Mouse (Mus musculus) thymus, adult 2 months (tissue): ENCODE measurements at regions not wholly inside any gene's neighbourhood (a gene's known extent, or its start where the extent isn't known, plus 50 kb on each side); places are given as distances from the start of the nearest gene placed in this dataset.
"Not testable (repeated sequence)": the region's sequence is repeated elsewhere in the genome, so short reads cannot be mapped to it uniquely, and the experiment has no call there.

Source experiments
- DNase-seq: peaks from one replicate; pipeline ENCODE4 v3.0.0; 2021
- H3K27ac ChIP-seq: fragments of 200-500 bp; 2 replicates; pipeline ENCODE4 v1.5.1; 2012; ENCODE audit warnings: low read length, control low read depth; ENCODE audit not compliant: control insufficient read depth, insufficient read depth
- H3K27me3 ChIP-seq: fragments of 200-500 bp; 2 replicates; pipeline ENCODE4 v1.6.1; 2012; ENCODE audit warnings: mild to moderate bottlenecking, low read length, moderate library complexity, mixed read lengths; ENCODE audit not compliant: control insufficient read depth, insufficient read depth
- H3K36me3 ChIP-seq: fragments of 200-500 bp; 2 replicates; pipeline ENCODE4 v1.6.1; 2012; ENCODE audit warnings: mild to moderate bottlenecking, low read length, moderate library complexity; ENCODE audit not compliant: control insufficient read depth, insufficient read depth
- H3K4me1 ChIP-seq: fragments of 200-500 bp; replicated peaks from 2 replicates; pipeline ENCODE4 v1.6.1; 2012; ENCODE audit warnings: low read length; ENCODE audit not compliant: control insufficient read depth, insufficient read depth
- H3K4me3 ChIP-seq: fragments of 200-500 bp; 2 replicates; pipeline ENCODE4 v1.5.1; 2012; ENCODE audit warnings: mild to moderate bottlenecking, low read length, control low read depth, moderate library complexity; ENCODE audit not compliant: control insufficient read depth, insufficient read depth
- CTCF ChIP-seq: fragments of 200-500 bp; IDR thresholded peaks from 2 replicates; pipeline ENCODE4 v1.5.1; 2012; ENCODE audit warnings: mild to moderate bottlenecking, control low read depth, low read length, moderate library complexity, borderline replicate concordance; ENCODE audit not compliant: control insufficient read depth, poor library complexity, insufficient read depth; ENCODE audit errors: extremely low read depth
- POLR2A ChIP-seq: fragments of 200-500 bp; IDR thresholded peaks from 2 replicates; pipeline ENCODE4 v1.6.1; 2012; ENCODE audit warnings: mild to moderate bottlenecking, low read length, control low read depth, moderate library complexity; ENCODE audit not compliant: control insufficient read depth, poor library complexity, insufficient read depth; ENCODE audit errors: extremely low read depth
- WGBS: fragments of 180-500 bp; shearing (Covaris S2); methylation state at CpG from one replicate; pipeline ENCODE4 v1.1.7; 2018; 5-methylcytosine and 5-hydroxymethylcytosine counted together

DNA sequence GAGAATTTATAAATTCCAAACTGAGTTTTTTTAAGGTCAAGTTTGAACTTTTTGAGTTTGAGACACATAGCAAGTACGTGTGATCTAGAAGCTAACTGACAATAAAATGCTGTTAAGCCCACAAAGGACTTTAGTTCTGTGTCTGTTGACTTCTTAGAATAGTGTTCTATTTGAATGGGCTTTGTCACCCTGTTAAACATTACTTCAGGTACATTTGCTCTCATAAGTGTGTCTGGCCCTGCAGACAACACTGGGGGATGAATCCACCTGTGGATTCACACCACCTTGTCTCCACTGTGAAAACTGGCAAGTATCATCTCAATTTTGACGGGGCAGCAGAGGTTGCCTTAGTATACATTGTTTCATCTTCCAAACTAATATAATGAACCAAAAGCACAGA is 70.5 kb upstream of the Tcerg1l start:
- Histone ChIP-seq H3K36me3 (no peaks in the 10 kb centered on the region), H3K4me3 (no peak overlapping the region), H3K27ac (no peak overlapping the region), H3K27me3 (no peaks in the 10 kb centered on the region), H3K4me1 (no peaks in the 10 kb centered on the region)
- 84% methylated on average over 2 of the region's 2 CpGs for WGBS
- no peak for DNase-seq
- TF ChIP-seq CTCF (no peak), POLR2A (no peak)

- Histone ChIP-seq H3K36me3 (no peaks in the 10 kb centered on the region), H3K4me1 (no peaks in the 10 kb centered on the region), H3K4me3 (no peak overlapping the region), H3K27me3 (no peaks in the 10 kb centered on the region), H3K27ac (no peak overlapping the region)
- WGBS: 63% methylated on average over 1 of the region's 1 CpGs
- TF ChIP-seq CTCF: no peak
- TF ChIP-seq POLR2A: no peak
- DNase-seq: no peak
Observed at GRCm38 (mm10) chr7:138467386-138467785, 69.9 kb upstream of the Tcerg1l start.

- TF ChIP-seq CTCF (no peak), POLR2A (no peak)
- no peaks in the 10 kb centered on the region for H3K4me1 ChIP-seq
- DNase-seq: no peak
- WGBS: 71% methylated on average over 7 of the region's 7 CpGs
- H3K27me3 ChIP-seq: no peaks in the 10 kb centered on the region
- H3K27ac ChIP-seq: no peak overlapping the region
- no peaks in the 10 kb centered on the region for H3K36me3 ChIP-seq
- H3K4me3 ChIP-seq: no peak overlapping the region
Observed at GRCm38 (mm10) chr7:138457964-138458363, 60.4 kb upstream of the Tcerg1l start.

DNA sequence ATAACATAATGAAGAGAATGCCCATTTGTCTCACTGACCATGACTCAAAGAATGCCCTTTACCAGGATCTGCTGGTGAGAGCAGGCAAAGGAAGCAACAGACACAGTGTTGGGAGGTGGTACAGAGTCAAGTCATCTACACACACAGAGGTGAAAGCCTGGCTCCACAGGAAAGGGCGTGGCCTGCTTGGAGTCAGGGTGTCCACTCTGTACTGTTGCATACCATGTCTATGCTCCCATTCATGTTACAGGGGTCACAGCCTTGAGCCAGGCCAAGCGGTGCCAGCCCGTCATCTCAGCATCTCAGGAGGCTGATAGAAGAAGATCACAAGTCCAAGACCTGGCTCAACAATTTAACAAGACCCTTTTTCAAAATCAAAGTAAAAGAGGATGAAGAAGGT is 57.8 kb upstream of the Tcerg1l start:
- no peak overlapping the region for H3K4me3 ChIP-seq
- no peaks in the 10 kb centered on the region for H3K4me1 ChIP-seq
- no peak overlapping the region for H3K27ac ChIP-seq
- TF ChIP-seq POLR2A (no peak), CTCF (no peak)
- H3K36me3 ChIP-seq: no peaks in the 10 kb centered on the region
- 86% methylated on average over 3 of the region's 3 CpGs for WGBS
- DNase-seq: no peak
- no peaks in the 10 kb centered on the region for H3K27me3 ChIP-seq

DNA sequence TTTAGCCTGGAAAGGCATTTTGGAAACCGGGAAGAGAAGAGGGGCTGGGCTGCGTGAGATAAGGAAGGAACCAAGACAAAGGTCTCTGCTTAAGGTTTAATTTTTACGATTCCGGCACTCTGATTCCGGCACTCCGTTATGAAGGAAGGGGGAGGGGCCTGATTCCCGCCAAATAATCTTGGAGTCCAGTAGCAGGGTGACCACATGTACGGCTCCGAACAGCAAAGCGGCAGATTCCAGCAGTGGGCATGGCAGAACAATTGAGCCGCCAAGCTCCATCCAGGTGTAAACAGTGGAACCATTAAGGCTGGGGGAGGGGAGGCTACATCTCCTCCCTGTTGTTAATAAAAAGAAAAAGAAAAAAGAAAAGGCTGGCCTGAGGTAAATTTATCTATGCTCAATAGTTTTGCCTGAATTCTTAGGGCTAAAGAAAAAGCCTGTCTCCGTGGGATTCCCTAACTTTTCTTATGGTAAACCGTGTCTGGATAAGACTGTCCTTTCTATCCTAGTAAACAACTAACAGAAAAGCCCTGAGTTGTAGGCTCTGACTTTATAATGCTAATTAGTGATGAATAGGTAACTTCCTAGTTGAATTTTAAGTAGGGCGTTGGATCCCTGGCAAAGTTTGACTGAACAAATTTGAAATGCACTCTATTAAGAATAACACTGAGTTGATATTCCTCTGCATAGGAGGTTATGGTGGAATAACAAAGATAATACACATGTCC is 57.1 kb upstream of the Tcerg1l start:
- H3K4me1 ChIP-seq, DNase-seq, H3K27ac ChIP-seq, H3K36me3 ChIP-seq, H3K27me3 ChIP-seq, H3K4me3 ChIP-seq: not testable (repeated sequence)
- 61% methylated on average over 14 of the region's 14 CpGs for WGBS

DNA sequence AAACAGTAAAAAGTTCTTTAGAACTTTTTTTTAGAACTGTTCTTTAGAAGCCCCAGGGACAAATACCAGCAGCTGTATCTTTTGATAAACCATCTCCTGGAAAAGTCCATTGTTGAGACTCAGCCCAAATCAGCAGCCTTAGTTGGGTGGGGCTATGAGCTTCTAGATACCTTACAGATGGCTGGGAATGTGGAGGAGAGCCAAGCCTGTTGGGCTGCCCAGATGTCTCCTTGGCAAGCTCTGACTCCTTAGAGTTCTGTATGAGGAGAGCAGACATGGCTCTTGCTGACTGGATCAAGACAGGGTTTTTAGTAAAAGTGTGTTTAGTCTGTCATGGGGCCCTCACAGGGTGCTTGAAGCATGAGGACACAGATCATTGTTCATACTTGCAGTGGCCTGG is 53.8 kb upstream of the Tcerg1l start:
- H3K4me3 ChIP-seq: no peak overlapping the region
- no peak for TF ChIP-seq POLR2A
- TF ChIP-seq CTCF: no peak
- no peaks in the 10 kb centered on the region for H3K4me1 ChIP-seq
- H3K27me3 ChIP-seq: no peaks in the 10 kb centered on the region
- no peaks in the 10 kb centered on the region for H3K36me3 ChIP-seq
- no peak for DNase-seq
- H3K27ac ChIP-seq: no peak overlapping the region

DNA sequence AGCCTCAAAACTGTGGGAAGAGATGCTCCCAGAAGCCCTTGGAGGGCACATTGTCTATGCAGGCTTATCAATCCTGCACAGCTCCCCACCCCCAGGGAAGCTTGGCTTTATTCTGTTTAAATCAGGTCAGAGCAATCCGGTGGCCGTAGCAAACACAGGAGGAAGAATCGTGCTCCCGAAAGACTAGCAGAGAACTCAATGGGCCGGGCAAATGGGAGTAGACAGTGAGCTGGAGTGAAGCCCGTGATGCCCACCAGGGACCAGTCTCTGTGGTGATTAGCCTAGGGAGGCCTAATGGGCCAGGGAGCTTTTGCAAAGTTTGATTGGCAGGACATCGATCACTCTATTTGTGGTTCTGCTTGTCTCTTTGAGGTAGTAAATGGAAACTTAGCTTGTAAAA is 51.0 kb upstream of the Tcerg1l start:
- Histone ChIP-seq H3K36me3 (no peaks in the 10 kb centered on the region), H3K4me3 (no peak overlapping the region), H3K4me1 (no peaks in the 10 kb centered on the region), H3K27ac (no peak overlapping the region), H3K27me3 (no peaks in the 10 kb centered on the region)
- 86% methylated on average over 7 of the region's 7 CpGs for WGBS
- DNase-seq: no peak
- TF ChIP-seq CTCF (no peak), POLR2A (no peak)
